Mouse (Mus musculus): ENCODE results near the gene Extl1. TPM values are rescaled to one million over a fixed set of nuclear protein-coding genes. Genes with fewer than 3 reads are reported as not detected.
"Not testable (repeated sequence)": the region's sequence is repeated elsewhere in the genome, so short reads cannot be mapped to it uniquely, and the experiment has no call there.

Gene Extl1
- total RNA-seq, 1 experiment from 2014 or later, result not detected

GRCm38 (mm10) chr4:134353527-134354409, 29.9 kb downstream of the Extl1 start:
- no peak for ATAC-seq (replicated peaks; ENCODE audit: low read depth, poor library complexity, severe bottlenecking)

GRCm38 (mm10) chr4:134352929-134353328, 30.7 kb downstream of the Extl1 start:
- no peak for ATAC-seq (replicated peaks; ENCODE audit: low read depth, poor library complexity, severe bottlenecking)

GRCm38 (mm10) chr4:134352261-134352707, 31.4 kb downstream of the Extl1 start:
- no peak for ATAC-seq (replicated peaks; ENCODE audit: low read depth, poor library complexity, severe bottlenecking)

- no peak for ATAC-seq (replicated peaks; ENCODE audit: low read depth, poor library complexity, severe bottlenecking)
Measured at GRCm38 (mm10) chr4:134351329-134352260, 32.1 kb downstream of the Extl1 start.

GRCm38 (mm10) chr4:134350641-134351040, 33.0 kb downstream of the Extl1 start:
- no peak for ATAC-seq (replicated peaks; ENCODE audit: low read depth, poor library complexity, severe bottlenecking)

GRCm38 (mm10) chr4:134349829-134350228, 33.8 kb downstream of the Extl1 start:
- no peak for ATAC-seq (replicated peaks; ENCODE audit: low read depth, poor library complexity, severe bottlenecking)

GRCm38 (mm10) chr4:134348545-134348944, 35.1 kb downstream of the Extl1 start:
- ATAC-seq (replicated peaks; ENCODE audit: low read depth, poor library complexity, severe bottlenecking), result no peak

GRCm38 (mm10) chr4:134348078-134348477, 35.6 kb downstream of the Extl1 start:
- ATAC-seq (replicated peaks; ENCODE audit: low read depth, poor library complexity, severe bottlenecking), result no peak

GRCm38 (mm10) chr4:134345802-134346201, 37.8 kb downstream of the Extl1 start:
- no peak for ATAC-seq (replicated peaks; ENCODE audit: low read depth, poor library complexity, severe bottlenecking)

GRCm38 (mm10) chr4:134344620-134345019, 39.0 kb downstream of the Extl1 start:
- no peak for ATAC-seq (replicated peaks; ENCODE audit: low read depth, poor library complexity, severe bottlenecking)

- 0 out of 2 replicates have a peak, but pooled peaks have one; percentile 42 for ATAC-seq (replicated peaks; ENCODE audit: low read depth, poor library complexity, severe bottlenecking)
Measured at GRCm38 (mm10) chr4:134343071-134344031, 40.3 kb downstream of the Extl1 start, which contains the start of gene Slc30a2. Gene Slc30a2, plus strand, starts transcription at chr4:134343181.

GRCm38 (mm10) chr4:134342213-134342779, 41.4 kb downstream of the Extl1 start:
- peak; percentile 50 for ATAC-seq (replicated peaks; ENCODE audit: low read depth, poor library complexity, severe bottlenecking)

- not testable (repeated sequence) for ATAC-seq (replicated peaks; ENCODE audit: low read depth, poor library complexity, severe bottlenecking)
Measured at GRCm38 (mm10) chr4:134341231-134341630, 42.4 kb downstream of the Extl1 start.

GRCm38 (mm10) chr4:134330281-134330680, 53.4 kb downstream of the Extl1 start:
- ATAC-seq (replicated peaks; ENCODE audit: low read depth, poor library complexity, severe bottlenecking), result no peak

GRCm38 (mm10) chr4:134328832-134329231, 54.8 kb downstream of the Extl1 start:
- no peak for ATAC-seq (replicated peaks; ENCODE audit: low read depth, poor library complexity, severe bottlenecking)

GRCm38 (mm10) chr4:134328151-134328550, 55.5 kb downstream of the Extl1 start:
- no peak for ATAC-seq (replicated peaks; ENCODE audit: low read depth, poor library complexity, severe bottlenecking)

GRCm38 (mm10) chr4:134326859-134327530, 56.7 kb downstream of the Extl1 start:
- no peak for ATAC-seq (replicated peaks; ENCODE audit: low read depth, poor library complexity, severe bottlenecking)

GRCm38 (mm10) chr4:134324655-134325054, 59.0 kb downstream of the Extl1 start:
- no peak for ATAC-seq (replicated peaks; ENCODE audit: low read depth, poor library complexity, severe bottlenecking)

GRCm38 (mm10) chr4:134321524-134321923, 62.1 kb downstream of the Extl1 start:
- ATAC-seq (replicated peaks; ENCODE audit: low read depth, poor library complexity, severe bottlenecking), result no peak
